Mouse (Mus musculus): ENCODE measurements at regions not wholly inside any gene's neighbourhood (a gene's known extent, or its start where the extent isn't known, plus 50 kb on each side); places are given as distances from the start of the nearest gene placed in this dataset.

DNA sequence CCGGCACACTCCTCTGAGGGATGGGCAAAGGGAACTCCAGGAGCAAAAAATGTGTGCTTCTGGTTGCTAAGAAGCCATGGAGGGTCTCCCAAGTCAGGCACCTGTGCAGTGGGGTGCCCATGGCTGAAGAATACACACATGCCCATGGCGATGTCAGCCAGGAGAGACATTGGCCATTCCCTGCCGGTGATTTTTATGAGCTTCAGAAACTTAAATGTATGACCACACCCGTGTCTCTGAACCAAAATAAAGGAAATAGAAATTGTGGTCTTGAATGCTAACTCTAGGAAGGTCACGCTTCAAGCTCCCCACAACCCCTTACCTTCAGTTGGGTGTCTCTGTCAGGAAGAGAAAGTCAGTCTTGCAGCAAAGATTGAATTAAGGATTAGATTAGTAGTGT lies 56.0 kb upstream of the Map1b start:
- no peak for DNase-seq (ENCODE audit: low spot score)
- no peaks in the 10 kb centered on the region for H3K36me3 ChIP-seq
- H3K27ac ChIP-seq: no peak overlapping the region
- H3K4me3 ChIP-seq: no peak overlapping the region
- no peaks in the 10 kb centered on the region for H3K9me3 ChIP-seq (replicated peaks)
- H3K27me3 ChIP-seq (ENCODE audit: low read depth, poor library complexity, severe bottlenecking): no peaks in the 10 kb centered on the region
- 93% methylated on average over 5 of the region's 5 CpGs for WGBS
- H3K4me1 ChIP-seq: no peaks in the 10 kb centered on the region
